Mouse (Mus musculus): ENCODE data around the gene Gramd2. TPM values are rescaled to one million over a fixed set of nuclear protein-coding genes. Genes with fewer than 3 reads are reported as not detected.

Gene Gramd2
- total RNA-seq, 1 experiment from 2014 or later, result 0.19 TPM

- ATAC-seq (replicated peaks; ENCODE audit: insufficient number of reproducible peaks, low FRiP score, low TSS enrichment, poor library complexity, severe bottlenecking), result no peak
These were observed 13.1 kb upstream of the Gramd2 start for GRCm38 (mm10) chr9:59666813-59667212.

GRCm38 (mm10) chr9:59667250-59667649 lies 12.7 kb upstream of the Gramd2 start:
- no peak for ATAC-seq (replicated peaks; ENCODE audit: insufficient number of reproducible peaks, low FRiP score, low TSS enrichment, poor library complexity, severe bottlenecking)

GRCm38 (mm10) chr9:59667904-59668303 lies 12.0 kb upstream of the Gramd2 start:
- no peak for ATAC-seq (replicated peaks; ENCODE audit: insufficient number of reproducible peaks, low FRiP score, low TSS enrichment, poor library complexity, severe bottlenecking)

- no peak for ATAC-seq (replicated peaks; ENCODE audit: insufficient number of reproducible peaks, low FRiP score, low TSS enrichment, poor library complexity, severe bottlenecking)
These were observed 11.5 kb upstream of the Gramd2 start for GRCm38 (mm10) chr9:59668473-59668872.

- ATAC-seq (replicated peaks; ENCODE audit: insufficient number of reproducible peaks, low FRiP score, low TSS enrichment, poor library complexity, severe bottlenecking), result no peak
These were observed 10.8 kb upstream of the Gramd2 start for GRCm38 (mm10) chr9:59669172-59669571.

GRCm38 (mm10) chr9:59672195-59672894 lies 7.6 kb upstream of the Gramd2 start:
- no peak for ATAC-seq (replicated peaks; ENCODE audit: insufficient number of reproducible peaks, low FRiP score, low TSS enrichment, poor library complexity, severe bottlenecking)

GRCm38 (mm10) chr9:59673427-59673826 lies 6.5 kb upstream of the Gramd2 start:
- ATAC-seq (replicated peaks; ENCODE audit: insufficient number of reproducible peaks, low FRiP score, low TSS enrichment, poor library complexity, severe bottlenecking), result no peak

GRCm38 (mm10) chr9:59675598-59675997 lies 4.3 kb upstream of the Gramd2 start:
- no peak for ATAC-seq (replicated peaks; ENCODE audit: insufficient number of reproducible peaks, low FRiP score, low TSS enrichment, poor library complexity, severe bottlenecking)

GRCm38 (mm10) chr9:59678313-59678712 lies 1.6 kb upstream of the Gramd2 start:
- peak; percentile 48; the same call in 1 of the 2 replicates for ATAC-seq (replicated peaks; ENCODE audit: insufficient number of reproducible peaks, low FRiP score, low TSS enrichment, poor library complexity, severe bottlenecking)

GRCm38 (mm10) chr9:59680534-59680875 lies 561 bp downstream of the Gramd2 start:
- ATAC-seq (replicated peaks; ENCODE audit: insufficient number of reproducible peaks, low FRiP score, low TSS enrichment, poor library complexity, severe bottlenecking), result 0 out of 2 replicates have a peak, but pooled peaks have one; percentile 18

GRCm38 (mm10) chr9:59684020-59684419 lies 4.1 kb downstream of the Gramd2 start:
- no peak for ATAC-seq (replicated peaks; ENCODE audit: insufficient number of reproducible peaks, low FRiP score, low TSS enrichment, poor library complexity, severe bottlenecking)

- ATAC-seq (replicated peaks; ENCODE audit: insufficient number of reproducible peaks, low FRiP score, low TSS enrichment, poor library complexity, severe bottlenecking), result no peak
These were observed 7.6 kb downstream of the Gramd2 start for GRCm38 (mm10) chr9:59687416-59688046.

- no peak for ATAC-seq (replicated peaks; ENCODE audit: insufficient number of reproducible peaks, low FRiP score, low TSS enrichment, poor library complexity, severe bottlenecking)
These were observed 11.7 kb downstream of the Gramd2 start for GRCm38 (mm10) chr9:59691635-59692094.

- 0 out of 2 replicates have a peak, but pooled peaks have one; percentile 13 for ATAC-seq (replicated peaks; ENCODE audit: insufficient number of reproducible peaks, low FRiP score, low TSS enrichment, poor library complexity, severe bottlenecking)
These were observed 12.2 kb downstream of the Gramd2 start for GRCm38 (mm10) chr9:59692145-59692544.

- ATAC-seq (replicated peaks; ENCODE audit: insufficient number of reproducible peaks, low FRiP score, low TSS enrichment, poor library complexity, severe bottlenecking), result no peak
These were observed 14.9 kb downstream of the Gramd2 start for GRCm38 (mm10) chr9:59694571-59695450.

GRCm38 (mm10) chr9:59695451-59695813 lies 15.5 kb downstream of the Gramd2 start:
- no peak for ATAC-seq (replicated peaks; ENCODE audit: insufficient number of reproducible peaks, low FRiP score, low TSS enrichment, poor library complexity, severe bottlenecking)

- no peak for ATAC-seq (replicated peaks; ENCODE audit: insufficient number of reproducible peaks, low FRiP score, low TSS enrichment, poor library complexity, severe bottlenecking)
These were observed 16.4 kb downstream of the Gramd2 start for GRCm38 (mm10) chr9:59696381-59696780.

- ATAC-seq (replicated peaks; ENCODE audit: insufficient number of reproducible peaks, low FRiP score, low TSS enrichment, poor library complexity, severe bottlenecking), result no peak
These were observed 21.1 kb downstream of the Gramd2 start for GRCm38 (mm10) chr9:59701094-59701493.

- ATAC-seq (replicated peaks; ENCODE audit: insufficient number of reproducible peaks, low FRiP score, low TSS enrichment, poor library complexity, severe bottlenecking), result no peak
These were observed 23.2 kb downstream of the Gramd2 start for GRCm38 (mm10) chr9:59703099-59703498.

Measured in monocyte, adult 5-6 weeks (primary cell).